Mouse (Mus musculus) embryonic facial prominence, embryonic 13.5 days (tissue): ENCODE measurements around the gene Eml2. TPM values are rescaled to one million over a fixed set of nuclear protein-coding genes. Genes with fewer than 3 reads are reported as not detected.
"Not testable (repeated sequence)": the region's sequence is repeated elsewhere in the genome, so short reads cannot be mapped to it uniquely, and the experiment has no call there.

Experiments
- ATAC-seq: fragments of 200-750 bp; cut with Nextera tagmentation; 2 replicates; pipeline ENCODE4 v1.8.0; 2017; ENCODE audit warnings: low read depth; ENCODE audit not compliant: insufficient number of reproducible peaks, insufficient read depth, low FRiP score, low TSS enrichment
- H3K27ac ChIP-seq: fragments of 300-500 bp; sonication (generic); 2 replicates; pipeline ENCODE4 v1.5.1; 2015; ENCODE audit warnings: moderate library complexity, mild to moderate bottlenecking, inconsistent platforms
- H3K27me3 ChIP-seq: fragments of 300-500 bp; sonication (generic); 2 replicates; pipeline ENCODE4 v1.6.1; 2015; ENCODE audit warnings: mild to moderate bottlenecking, inconsistent platforms
- H3K36me3 ChIP-seq: fragments of 300-500 bp; sonication (generic); 2 replicates; pipeline ENCODE4 v1.6.1; 2015; ENCODE audit warnings: mild to moderate bottlenecking, inconsistent platforms
- H3K4me1 ChIP-seq: fragments of 300-500 bp; sonication (generic); 2 replicates; pipeline ENCODE4 v1.6.1; 2015; ENCODE audit warnings: inconsistent platforms
- H3K4me2 ChIP-seq: fragments of 300-500 bp; sonication (generic); 2 replicates; pipeline ENCODE4 v1.6.1; 2015; ENCODE audit warnings: moderate library complexity, mild to moderate bottlenecking, inconsistent platforms
- H3K4me3 ChIP-seq: fragments of 300-500 bp; sonication (generic); 2 replicates; pipeline ENCODE4 v1.5.1; 2015; ENCODE audit warnings: mild to moderate bottlenecking, inconsistent platforms
- H3K9ac ChIP-seq: fragments of 300-500 bp; sonication (generic); 2 replicates; pipeline ENCODE4 v1.6.1; 2015; ENCODE audit warnings: mild to moderate bottlenecking, inconsistent platforms
- H3K9me3 ChIP-seq: fragments of 300-500 bp; sonication (generic); 2 replicates; pipeline ENCODE4 v1.6.1; 2016; ENCODE audit warnings: inconsistent platforms
- WGBS: fragments of 180-500 bp; shearing (Covaris S2); methylation state at CpG from one replicate; pipeline ENCODE4 v1.1.7; 2015; ENCODE audit warnings: mixed read lengths; 5-methylcytosine and 5-hydroxymethylcytosine counted together
- polyA plus RNA-seq: library from polyadenylated mRNA; unstranded; fragments of >200 nt; fragmentation: Nextera tagmentation; extraction: Ambion mirVana; gene quantifications from 2 replicates; pipeline ENCODE4 v1.2.1, GENCODE M21; 2015

Gene Eml2
- polyA plus RNA-seq, 1 experiment from 2014 or later = 5.1 TPM

DNA sequence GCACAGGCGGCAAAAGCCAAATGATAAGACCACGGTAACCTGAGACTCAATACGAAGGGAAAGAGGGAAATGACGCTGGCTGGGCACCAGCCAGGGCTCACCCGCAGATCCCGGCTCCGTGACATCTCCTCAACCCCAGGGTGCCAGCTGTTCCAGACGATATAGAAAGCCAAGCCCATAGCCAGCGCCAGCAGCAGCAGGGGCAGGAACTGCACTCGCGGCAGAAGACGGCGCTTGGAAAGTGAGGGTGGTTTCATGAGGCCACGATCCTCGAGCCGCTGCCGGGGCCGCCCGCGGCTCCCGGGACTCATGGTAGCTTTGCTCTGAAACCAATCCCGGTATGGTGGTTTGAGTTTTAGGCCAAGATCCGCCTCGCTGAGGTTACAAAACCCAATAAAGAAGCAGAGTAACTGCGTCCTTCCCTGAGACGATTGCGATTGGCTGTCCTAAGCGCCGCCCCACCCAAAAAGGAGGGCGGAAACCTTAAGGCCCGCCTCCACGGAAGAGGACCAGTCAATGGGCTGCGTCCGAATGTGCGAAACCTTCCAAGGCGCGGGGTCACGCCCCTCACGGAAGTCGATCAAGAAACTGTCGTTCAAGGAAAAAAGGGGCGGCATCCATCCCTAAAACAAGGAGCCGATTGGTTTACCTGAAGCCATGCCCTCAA is 27.2 kb upstream of the Eml2 start, which contains the start of gene Qpctl:
Gene Qpctl (minus strand): TSS at position 417 of the 667 bp plus-strand sequence.
- ATAC-seq = peak; percentile 96
- H3K36me3 ChIP-seq = peaks cover 33% of the 10 kb centered on the region
- under 1% methylated on average over 43 of the region's 43 CpGs for WGBS

DNA sequence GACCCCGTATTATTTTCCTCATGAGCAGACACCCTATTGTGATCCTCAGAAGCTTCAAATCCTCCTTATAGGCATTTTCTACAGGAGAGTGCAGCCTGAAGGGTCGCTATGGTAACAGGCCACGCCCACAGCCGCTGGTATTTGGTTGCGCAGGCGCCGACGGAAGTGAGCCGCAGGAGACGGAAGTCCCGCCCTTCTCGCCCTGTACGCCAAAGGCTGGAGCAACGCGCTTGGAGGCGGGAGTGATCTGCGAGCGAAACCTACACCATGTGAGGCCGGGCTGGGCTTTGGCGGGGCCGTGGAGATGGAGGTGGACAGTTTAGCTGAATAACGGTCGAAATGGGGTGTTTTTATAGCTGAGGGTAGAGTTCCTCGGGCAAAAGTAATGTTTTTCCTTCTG is 26.6 kb upstream of the Eml2 start, which contains the start of gene Snrpd2:
Gene Snrpd2 (plus strand): TSS at position 97 of the 400 bp plus-strand sequence.
- H3K9ac ChIP-seq = peak within 1 kb of the TSS; percentile 83
- H3K4me3 ChIP-seq = peak within 1 kb of the TSS; percentile 77
- under 1% methylated on average over 24 of the region's 24 CpGs for WGBS
- H3K4me2 ChIP-seq = peak within 1 kb of the TSS; percentile 86
- H3K9me3 ChIP-seq = no peaks in the 10 kb centered on the region
- peak within 1 kb of the TSS; percentile 85 for H3K27ac ChIP-seq
- H3K4me1 ChIP-seq = peaks cover 29% of the 10 kb centered on the region
- H3K27me3 ChIP-seq = no peaks in the 10 kb centered on the region
- peak; percentile 90 for ATAC-seq
- H3K36me3 ChIP-seq = peaks cover 36% of the 10 kb centered on the region

More for the DNA sequence above, 27.2 kb upstream of the Eml2 start, which contains the start of gene Qpctl:
- H3K9me3 ChIP-seq = no peaks in the 10 kb centered on the region
- H3K4me2 ChIP-seq = peak within 1 kb of the TSS; percentile 86
- H3K9ac ChIP-seq = peak within 1 kb of the TSS; percentile 83
- no peaks in the 10 kb centered on the region for H3K27me3 ChIP-seq
- H3K4me1 ChIP-seq = peaks cover 29% of the 10 kb centered on the region
- peak within 1 kb of the TSS; percentile 85 for H3K27ac ChIP-seq
- H3K4me3 ChIP-seq = peak within 1 kb of the TSS; percentile 77

DNA sequence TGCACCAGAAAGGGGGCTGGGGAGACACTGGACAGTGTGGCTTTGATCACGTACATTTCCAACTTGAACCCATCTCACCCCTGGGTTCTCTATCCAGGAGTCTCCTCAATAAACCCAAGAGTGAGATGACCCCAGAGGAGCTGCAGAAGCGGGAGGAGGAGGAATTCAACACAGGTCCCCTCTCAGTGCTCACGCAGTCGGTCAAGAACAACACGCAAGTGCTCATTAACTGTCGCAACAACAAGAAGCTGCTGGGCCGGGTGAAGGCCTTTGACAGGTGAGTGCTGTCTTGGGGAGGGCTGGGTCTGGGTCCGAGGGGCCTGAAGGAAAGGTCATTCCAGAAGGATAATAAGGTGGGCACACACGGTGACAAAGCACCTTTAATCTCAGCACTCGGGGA is 25.1 kb upstream of the Eml2 start:
- H3K9me3 ChIP-seq, H3K4me2 ChIP-seq, H3K27ac ChIP-seq, H3K27me3 ChIP-seq, ATAC-seq, H3K4me3 ChIP-seq: not testable (repeated sequence)
- H3K4me1 ChIP-seq = peaks cover 32% of the 10 kb centered on the region
- 90% methylated on average over 10 of the region's 10 CpGs for WGBS
- peak overlapping the region; percentile 83; the same call in 1 of the 2 replicates for H3K9ac ChIP-seq
- H3K36me3 ChIP-seq = peaks cover 41% of the 10 kb centered on the region

DNA sequence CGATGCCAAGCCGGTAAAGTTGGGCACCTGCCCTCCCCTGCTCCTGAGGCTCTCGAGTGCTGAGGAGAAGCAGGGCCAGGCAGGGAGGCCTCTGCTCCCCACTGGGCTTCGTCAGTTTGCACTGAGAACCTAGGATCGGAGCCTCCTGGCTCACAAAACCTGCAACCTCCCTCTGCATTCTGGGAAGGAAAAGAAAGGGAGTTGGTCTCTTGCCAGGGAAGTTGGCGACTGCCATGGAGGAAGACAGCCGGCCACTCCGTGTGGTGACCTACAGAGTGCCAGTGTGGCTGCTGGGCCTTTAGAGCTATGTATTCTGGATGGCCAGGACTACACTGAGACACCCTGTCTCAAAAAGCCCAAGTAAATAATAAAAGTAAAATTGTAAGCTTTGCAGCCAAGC is 21.4 kb upstream of the Eml2 start:
- Histone ChIP-seq H3K36me3 (peaks cover 41% of the 10 kb centered on the region), H3K4me2 (no peak overlapping the region), H3K4me3 (no peak overlapping the region), H3K4me1 (peaks cover 37% of the 10 kb centered on the region), H3K27ac (no peak overlapping the region), H3K9ac (0 out of 2 replicates have a peak overlapping the region, but pooled peaks have one; percentile 27), H3K9me3 (no peaks in the 10 kb centered on the region), H3K27me3 (peaks cover 15% of the 10 kb centered on the region)
- no peak for ATAC-seq
- 85% methylated on average over 8 of the region's 8 CpGs for WGBS

DNA sequence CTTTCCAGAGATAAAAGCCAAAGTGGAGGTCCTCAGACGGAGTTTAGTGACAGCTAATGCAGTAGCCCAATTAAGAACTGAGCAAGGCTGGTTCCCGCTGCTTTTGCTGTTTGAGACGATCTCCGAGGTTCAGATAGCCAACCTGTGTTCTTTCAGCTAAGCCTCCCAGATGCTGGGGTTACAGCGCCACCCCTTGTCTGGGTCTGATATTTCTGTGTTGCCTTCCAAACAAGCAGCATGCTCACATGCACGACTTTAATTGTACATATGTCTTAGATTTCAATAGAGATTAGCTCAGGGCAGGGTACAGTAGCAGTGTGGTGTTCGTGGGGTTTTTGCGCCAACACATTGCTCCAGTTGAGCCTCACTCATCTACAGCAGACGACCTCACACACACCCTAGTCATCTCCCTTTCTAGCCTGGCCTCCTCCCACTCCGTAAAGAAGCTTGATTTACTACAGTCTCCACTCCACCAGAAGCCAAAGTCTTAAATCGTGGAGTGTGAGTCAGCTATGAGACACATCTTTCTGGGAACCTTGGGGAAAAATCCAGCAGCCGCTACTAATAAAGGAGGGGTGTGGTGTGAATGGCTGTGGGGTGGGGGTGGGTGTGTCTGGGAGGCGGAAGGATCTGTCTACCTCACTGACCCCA is 20.3 kb upstream of the Eml2 start:
- Histone ChIP-seq H3K4me1 (peaks cover 36% of the 10 kb centered on the region), H3K4me2 (no peak overlapping the region), H3K4me3 (no peak overlapping the region), H3K9ac (no peak overlapping the region), H3K27me3 (peaks cover 27% of the 10 kb centered on the region), H3K36me3 (peaks cover 41% of the 10 kb centered on the region), H3K9me3 (no peaks in the 10 kb centered on the region), H3K27ac (no peak overlapping the region)
- WGBS = 49% methylated on average over 12 of the region's 13 CpGs
- no peak for ATAC-seq

DNA sequence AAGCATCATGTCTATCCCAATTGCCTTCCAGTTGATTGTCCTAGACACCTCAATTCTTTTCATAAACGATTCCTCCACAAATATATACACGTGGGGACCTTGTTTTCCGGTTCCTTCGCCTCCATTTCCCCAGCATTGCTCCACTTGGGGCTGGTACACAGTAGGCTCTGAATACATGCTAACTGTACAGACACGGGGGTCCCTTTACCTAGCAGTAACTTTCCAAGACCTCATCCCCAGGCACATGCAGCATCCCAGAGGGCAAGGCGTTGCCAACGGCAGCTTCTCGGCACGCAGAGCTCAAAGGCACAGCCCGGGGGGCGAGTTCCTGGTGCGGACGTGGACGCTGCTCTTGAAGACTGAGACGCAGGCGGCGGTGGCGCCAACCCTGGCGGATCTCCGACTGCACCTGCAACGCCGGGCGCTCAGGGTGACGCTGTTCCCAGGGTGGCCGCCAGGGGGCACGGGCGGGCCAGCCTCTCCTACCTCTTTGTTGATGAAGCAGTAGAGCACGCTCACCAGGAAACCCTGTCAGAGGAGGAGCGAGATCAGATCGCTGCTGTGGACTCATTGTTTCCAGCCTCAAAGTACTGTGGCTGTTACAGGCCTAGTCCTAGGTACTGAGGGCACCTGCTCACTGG is 18.9 kb upstream of the Eml2 start:
- peak; percentile 65 for ATAC-seq

DNA sequence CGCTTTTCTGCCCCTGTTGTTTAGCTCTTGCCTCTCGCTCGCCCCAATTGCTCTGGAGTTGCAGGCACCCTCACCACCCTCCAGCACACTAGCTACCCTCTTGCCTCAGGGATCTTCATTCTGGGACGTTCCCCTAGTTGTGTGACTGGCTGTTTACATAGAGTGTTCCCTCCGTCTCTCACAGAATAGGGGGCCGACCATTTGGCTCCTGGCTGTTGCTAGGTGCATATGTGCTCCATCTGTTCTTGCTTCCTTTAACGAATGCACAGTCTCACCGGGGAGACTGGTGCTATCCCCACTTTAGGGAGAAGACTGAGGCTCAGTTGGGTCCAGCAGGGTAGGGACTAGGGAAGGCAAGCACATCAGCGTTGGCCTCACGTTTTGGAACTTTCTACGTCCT is 17.6 kb upstream of the Eml2 start:
- H3K27ac ChIP-seq = no peak overlapping the region
- no peak overlapping the region for H3K4me3 ChIP-seq
- H3K9ac ChIP-seq = no peak overlapping the region
- H3K27me3 ChIP-seq = peaks cover 40% of the 10 kb centered on the region
- 66% methylated on average over 11 of the region's 11 CpGs for WGBS
- no peak for ATAC-seq
- no peaks in the 10 kb centered on the region for H3K9me3 ChIP-seq
- no peak overlapping the region for H3K4me2 ChIP-seq
- peaks cover 15% of the 10 kb centered on the region for H3K36me3 ChIP-seq
- H3K4me1 ChIP-seq = peaks cover 31% of the 10 kb centered on the region

More for the DNA sequence above, 18.9 kb upstream of the Eml2 start:
- peaks cover 29% of the 10 kb centered on the region for H3K4me1 ChIP-seq
- no peaks in the 10 kb centered on the region for H3K9me3 ChIP-seq
- 5% methylated on average over 30 of the region's 30 CpGs for WGBS
- H3K27me3 ChIP-seq = peaks cover 30% of the 10 kb centered on the region
- peak overlapping the region; percentile 38 for H3K4me2 ChIP-seq
- peak overlapping the region; percentile 44; the same call in 1 of the 2 replicates for H3K9ac ChIP-seq
- peak overlapping the region; percentile 29; the same call in 1 of the 2 replicates for H3K27ac ChIP-seq
- peaks cover 28% of the 10 kb centered on the region for H3K36me3 ChIP-seq
- H3K4me3 ChIP-seq = no peak overlapping the region

DNA sequence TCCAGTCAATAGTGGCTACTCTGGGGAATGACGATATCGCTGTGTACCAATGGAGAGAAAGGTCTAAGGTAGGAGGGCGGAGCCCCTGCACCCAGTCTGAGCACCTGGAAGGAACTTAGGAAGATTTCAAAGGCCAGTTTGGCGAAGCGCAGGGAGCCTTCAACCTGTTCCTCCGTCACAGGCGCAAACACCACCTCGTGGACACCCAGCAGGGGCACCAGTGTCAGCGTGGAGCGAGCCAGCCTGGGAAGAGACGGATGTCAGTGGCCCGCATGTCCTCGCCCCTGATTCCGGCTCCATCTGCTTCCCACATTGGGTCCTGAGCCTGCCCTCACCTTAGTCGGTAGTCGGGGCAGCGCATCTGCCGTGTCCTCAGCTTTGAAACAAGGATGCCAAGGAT is 16.8 kb upstream of the Eml2 start:
- Histone ChIP-seq H3K9ac (peak overlapping the region; percentile 27; the same call in 1 of the 2 replicates), H3K36me3 (peaks cover 10% of the 10 kb centered on the region; the same call in 1 of the 2 replicates), H3K4me1 (peaks cover 39% of the 10 kb centered on the region), H3K9me3 (no peaks in the 10 kb centered on the region), H3K27ac (no peak overlapping the region), H3K4me2 (peak overlapping the region; percentile 68), H3K27me3 (peaks cover 49% of the 10 kb centered on the region), H3K4me3 (peak overlapping the region; percentile 43; the same call in 1 of the 2 replicates)
- WGBS = 14% methylated on average over 18 of the region's 18 CpGs
- ATAC-seq = no peak

DNA sequence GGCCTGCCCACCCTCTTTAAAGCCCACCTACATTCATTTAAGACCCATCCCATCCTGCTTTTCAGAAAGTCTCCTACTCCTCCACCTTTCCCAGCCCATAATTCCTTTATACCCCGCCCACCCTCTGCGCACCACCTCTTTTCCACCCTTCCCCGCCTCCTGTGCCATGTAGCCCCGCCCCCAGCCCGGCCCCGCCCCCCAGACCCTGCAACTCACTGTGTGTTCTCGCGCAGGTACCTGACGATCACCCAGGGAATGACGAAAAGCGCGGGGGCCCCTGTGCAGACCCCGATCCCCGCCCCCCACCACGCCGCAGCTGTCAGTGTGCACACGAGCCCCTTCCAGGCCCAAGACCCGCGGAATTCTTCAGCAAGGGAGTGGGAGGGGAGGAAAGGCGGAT is 16.1 kb upstream of the Eml2 start:
- under 1% methylated on average over 20 of the region's 20 CpGs for WGBS
- H3K4me2 ChIP-seq = peak overlapping the region; percentile 68
- H3K27ac ChIP-seq = no peak overlapping the region
- H3K27me3 ChIP-seq = peaks cover 56% of the 10 kb centered on the region
- H3K4me3 ChIP-seq = peak overlapping the region; percentile 43
- no peaks in the 10 kb centered on the region for H3K9me3 ChIP-seq
- peak; percentile 40 for ATAC-seq
- peaks cover 46% of the 10 kb centered on the region for H3K4me1 ChIP-seq
- H3K9ac ChIP-seq = peak overlapping the region; percentile 52; the same call in 1 of the 2 replicates
- H3K36me3 ChIP-seq = peaks cover 3% of the 10 kb centered on the region; the same call in 1 of the 2 replicates

DNA sequence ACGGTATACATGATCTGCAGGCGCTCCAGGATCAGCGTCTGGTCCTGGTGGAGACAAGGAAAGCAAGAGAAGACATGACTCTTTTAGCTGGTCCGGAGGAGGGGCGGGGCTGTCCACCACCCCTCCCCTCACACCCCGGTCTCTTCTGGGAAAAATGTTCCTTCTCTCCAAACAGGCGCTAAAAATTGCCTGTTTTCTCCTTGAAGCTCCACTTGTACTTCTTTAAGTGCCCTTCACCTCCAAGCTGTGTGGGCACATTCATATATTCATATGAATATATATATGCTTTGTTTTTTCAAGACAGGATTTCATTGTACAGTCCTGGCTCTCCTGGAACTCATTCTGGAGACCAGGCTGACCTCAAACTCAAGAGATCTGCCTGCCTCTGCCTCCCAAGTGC is 13.3 kb upstream of the Eml2 start:
- Histone ChIP-seq H3K4me1 (peaks cover 35% of the 10 kb centered on the region), H3K36me3 (no peaks in the 10 kb centered on the region), H3K4me2 (no peak overlapping the region), H3K4me3 (no peak overlapping the region), H3K9ac (no peak overlapping the region), H3K27me3 (peaks cover 74% of the 10 kb centered on the region), H3K9me3 (no peaks in the 10 kb centered on the region), H3K27ac (no peak overlapping the region)
- 83% methylated on average over 7 of the region's 7 CpGs for WGBS
- ATAC-seq = no peak

DNA sequence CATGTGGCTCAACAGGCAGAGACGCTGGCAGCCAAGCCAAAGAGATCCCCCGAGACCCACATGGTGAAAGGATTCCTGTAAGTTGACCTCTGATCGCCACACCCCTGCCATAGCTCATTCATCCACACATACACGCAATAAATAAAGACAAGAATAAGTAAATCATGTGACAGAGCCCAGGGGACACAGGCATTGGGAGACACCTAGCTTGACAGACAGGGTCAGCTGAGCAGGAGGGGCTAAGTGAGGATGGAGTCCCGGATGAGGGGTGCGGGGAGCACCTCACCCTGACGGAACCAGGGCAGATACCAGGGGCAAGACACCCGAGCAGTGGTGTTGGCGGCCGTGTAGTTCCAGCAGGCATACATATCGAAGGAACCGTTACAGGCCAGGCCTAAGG is 12.5 kb upstream of the Eml2 start:
- Histone ChIP-seq H3K4me3 (no peak overlapping the region), H3K27me3 (peaks cover 69% of the 10 kb centered on the region), H3K36me3 (no peaks in the 10 kb centered on the region), H3K9me3 (no peaks in the 10 kb centered on the region), H3K4me1 (peaks cover 35% of the 10 kb centered on the region), H3K4me2 (peak overlapping the region; percentile 48), H3K27ac (no peak overlapping the region), H3K9ac (no peak overlapping the region)
- peak; percentile 35; the same call in 1 of the 2 replicates for ATAC-seq
- 26% methylated on average over 12 of the region's 12 CpGs for WGBS
